ENCODE assay signal across 8 mouse cellular contexts in genomic region chr2:156719549-156720312, GRCm38 (mm10). TPM values are rescaled to one million over a fixed set of nuclear protein-coding genes. Genes with fewer than 3 reads are reported as not detected.
DNase-seq lines count a peak whose midpoint lies in the region; ATAC-seq and TF ChIP-seq lines count a peak whose summit lies in the region.

No protein-coding gene starts in this region.

- peak overlapping the region; percentile 82; the same call in 1 of the 2 replicates for H3K27ac ChIP-seq in lung, embryonic 14.5 days (ENCODE audit: low read depth)
- H3K27ac ChIP-seq in embryonic facial prominence, embryonic 10.5 days (replicated peaks), result peak overlapping the region; percentile 98
- no peak overlapping the region for H3K27ac ChIP-seq in neural tube, embryonic 11.5 days (ENCODE audit: low read depth, low read length)

- H3K4me2 ChIP-seq in lung, embryonic 14.5 days, result peak overlapping the region; percentile 86
- H3K4me2 ChIP-seq in neural tube, embryonic 11.5 days (ENCODE audit: low read depth), result peak overlapping the region; percentile 76

- no peaks in the 10 kb centered on the region for H3K36me3 ChIP-seq in lung, embryonic 14.5 days (ENCODE audit: insufficient read depth)
- H3K36me3 ChIP-seq in embryonic facial prominence, embryonic 10.5 days (replicated peaks), result no peaks in the 10 kb centered on the region
- H3K36me3 ChIP-seq in neural tube, embryonic 11.5 days (ENCODE audit: control insufficient read depth, insufficient read depth, low read length), result no peaks in the 10 kb centered on the region

- peak overlapping the region; percentile 92 for H3K9ac ChIP-seq in lung, embryonic 14.5 days
- H3K9ac ChIP-seq in neural tube, embryonic 11.5 days (ENCODE audit: low read length), result peak overlapping the region; percentile 96

- no peak for TF ChIP-seq CTCF in lung, embryonic 14.5 days (IDR thresholded peaks at IDR 0.05; ENCODE audit: low read depth)

- no peak for DNase-seq in lung, embryonic 14.5 days
- DNase-seq in lung, postnatal 4 days, result no peak
- DNase-seq in embryonic facial prominence, embryonic 10.5 days (ENCODE audit: low spot score), result no peak
- DNase-seq in neural tube, embryonic 11.5 days (ENCODE audit: low spot score), result no peak
- no peak for DNase-seq in gastrocnemius, adult 18-20 months (ENCODE audit: low spot score)
- no peak for DNase-seq in cerebellum, postnatal 25 days
- no peak for DNase-seq in layer of hippocampus, adult 8-10 months (ENCODE audit: low spot score in 2 of 2)

- peak overlapping the region; percentile 85 for H3K4me3 ChIP-seq in lung, embryonic 14.5 days (ENCODE audit: low read depth, low read length)
- H3K4me3 ChIP-seq in embryonic facial prominence, embryonic 10.5 days, result peak overlapping the region; percentile 93
- H3K4me3 ChIP-seq in neural tube, embryonic 11.5 days (ENCODE audit: low read depth, low read length), result peak overlapping the region; percentile 85

- no peaks in the 10 kb centered on the region for H3K27me3 ChIP-seq in lung, embryonic 14.5 days (ENCODE audit: insufficient read depth, low read length)
- H3K27me3 ChIP-seq in embryonic facial prominence, embryonic 10.5 days (replicated peaks; ENCODE audit: low read depth, poor library complexity, severe bottlenecking), result no peaks in the 10 kb centered on the region
- no peaks in the 10 kb centered on the region for H3K27me3 ChIP-seq in neural tube, embryonic 11.5 days (ENCODE audit: control insufficient read depth, insufficient read depth, low read length)

- no peaks in the 10 kb centered on the region for H3K9me3 ChIP-seq in lung, embryonic 14.5 days (ENCODE audit: low read depth, low read length)
- H3K9me3 ChIP-seq in embryonic facial prominence, embryonic 10.5 days, result no peaks in the 10 kb centered on the region
- no peaks in the 10 kb centered on the region for H3K9me3 ChIP-seq in neural tube, embryonic 11.5 days (ENCODE audit: control insufficient read depth, low read length)

- peaks cover 25% of the 10 kb centered on the region for H3K4me1 ChIP-seq in lung, embryonic 14.5 days (ENCODE audit: insufficient read depth)
- H3K4me1 ChIP-seq in embryonic facial prominence, embryonic 10.5 days, result peaks cover 65% of the 10 kb centered on the region
- peaks cover 21% of the 10 kb centered on the region for H3K4me1 ChIP-seq in neural tube, embryonic 11.5 days (ENCODE audit: control insufficient read depth, insufficient read depth, low read length)

- WGBS in lung, embryonic 14.5 days, result 82% methylated on average over 8 of the region's 8 CpGs
- 87% methylated on average over 8 of the region's 8 CpGs for WGBS in embryonic facial prominence, embryonic 10.5 days
- 86% methylated on average over 8 of the region's 8 CpGs for WGBS in neural tube, embryonic 11.5 days

- ATAC-seq in lung, embryonic 14.5 days (ENCODE audit: insufficient read depth), result no peak
- peak; percentile 7 for ATAC-seq in inflammation-experienced regulatory T-cells, adult 6 months
- ATAC-seq in neural tube, embryonic 11.5 days (ENCODE audit: insufficient read depth, low FRiP score, low TSS enrichment), result no peak

RNA-seq across cellular contexts. Expression of gene Myl9, which starts 55.5 kb away (rescaled TPM):
- 397 and 446 TPM in 2 replicates for polyA plus RNA-seq in lung, embryonic 14.5 days (2014; fragmentation: Nextera tagmentation; extraction: Ambion mirVana)
- 82.9 and 91.7 TPM in 2 replicates for polyA plus RNA-seq in embryonic facial prominence, embryonic 10.5 days (2016; fragmentation: Nextera tagmentation; extraction: Ambion mirVana)
- not detected for polyA plus RNA-seq in inflammation-experienced regulatory T-cells, adult 6 months (2017; shearing (Covaris generic))
- 96.2 and 98.7 TPM in 2 replicates for polyA plus RNA-seq in neural tube, embryonic 11.5 days (2014; fragmentation: Nextera tagmentation; extraction: Ambion mirVana)
- 10 to 100 TPM; 47.9 to 60.8 TPM for total RNA-seq in gastrocnemius, adult 18-20 months (2021)
- 10 to 100 TPM; 10.4 to 22.0 (median 16.4) TPM for total RNA-seq in layer of hippocampus, adult 8-10 months (2022)

Comparison
In these comparisons a context has a peak if more than half of its experiments do, and no peak if none do; other contexts are left out.
1. RNA of gene Myl9, which starts 55.5 kb away (polyA plus RNA-seq): 397 to 446 TPM in lung, embryonic 14.5 days, 96.2 to 98.7 TPM in neural tube, embryonic 11.5 days and 82.9 to 91.7 TPM in embryonic facial prominence, embryonic 10.5 days; not detected in inflammation-experienced regulatory T-cells, adult 6 months; every median in the first group is over 10 times any median in the second.
2. Peak in every context shown above with its lines, with median percentiles within 50 percentile points of each other: H3K4me3 ChIP-seq.